Mouse (Mus musculus): ENCODE data around the gene Dnah9. TPM values are rescaled to one million over a fixed set of nuclear protein-coding genes. Genes with fewer than 3 reads are reported as not detected.

Dnah9 gene
- total RNA-seq, 1 experiment, result 0.09 TPM

GRCm38 (mm10) chr11:65806909-65807504 lies 361.3 kb downstream of the Dnah9 start, which contains the start of gene Zkscan6:
Gene Zkscan6, plus strand, starts transcription at chr11:65807175.
- Histone ChIP-seq H3K27ac (ENCODE audit: insufficient read depth, low read depth, low read length, poor library complexity, severe bottlenecking) (peak within 1 kb of the TSS; percentile 85), H3K9me3 (ENCODE audit: control insufficient read depth, insufficient read depth, low read depth, low read length) (no peaks in the 10 kb centered on the region), H3K4me3 (ENCODE audit: insufficient read depth in 1 of 2, low read depth in 1 of 2, low read length in 2 of 2, poor library complexity in 1 of 2, severe bottlenecking in 1 of 2) (peak within 1 kb of the TSS; percentile 90 to 94), H3K9ac (ENCODE audit: insufficient read depth, low read depth, low read length, poor library complexity, severe bottlenecking) (peak within 1 kb of the TSS; percentile 94), H3K4me1 (ENCODE audit: control insufficient read depth in 2 of 2, insufficient read depth in 2 of 2, low read length in 2 of 2, poor library complexity in 1 of 2) (peaks cover 0 to 2% of the 10 kb centered on the region in 2 experiments; a peak in 1 of 4 replicates), H3K36me3 (ENCODE audit: control insufficient read depth, insufficient read depth, low read length, poor library complexity, severe bottlenecking) (no peaks in the 10 kb centered on the region)
- TF ChIP-seq HCFC1 (IDR thresholded peaks at IDR 0.05; ENCODE audit: borderline replicate concordance, insufficient read depth, low read length) (peak; percentile 42; the same call in 1 of the 2 replicates), ZC3H11A (IDR thresholded peaks at IDR 0.05; ENCODE audit: borderline replicate concordance, low read depth, low read length) (no peak), CHD2 (IDR thresholded peaks at IDR 0.05; ENCODE audit: low read depth, low read length) (no peak), MAFK (IDR thresholded peaks at IDR 0.05; ENCODE audit: insufficient read depth, low read depth, low read length) (no peak), ZNF384 (IDR thresholded peaks at IDR 0.05; ENCODE audit: low read depth, low read length) (no peak)
- in situ Hi-C loops (cut with MboI; ENCODE audit: low sequenced_read_pairs in 2 of 2, unreplicated experiment in 2 of 2), result loop anchor here in 1 of 2 experiments (25.0 kb wide), 1 partner anchor 1230 kb away; the partner anchor contains the start of gene Tmem220
- DNase-seq (ENCODE audit: low read depth, low spot score), result peak; percentile 91

- peak; percentile 16 for DNase-seq (ENCODE audit: low read depth, low spot score)
- H3K27ac ChIP-seq (ENCODE audit: insufficient read depth, low read depth, low read length, poor library complexity, severe bottlenecking), result no peak overlapping the region
- no peaks in the 10 kb centered on the region for H3K9me3 ChIP-seq (ENCODE audit: control insufficient read depth, insufficient read depth, low read depth, low read length)
- no peaks in the 10 kb centered on the region for H3K36me3 ChIP-seq (ENCODE audit: control insufficient read depth, insufficient read depth, low read length, poor library complexity, severe bottlenecking)
- H3K4me3 ChIP-seq (ENCODE audit: insufficient read depth in 1 of 2, low read depth in 1 of 2, low read length in 2 of 2, poor library complexity in 1 of 2, severe bottlenecking in 1 of 2), result peak overlapping the region; percentile 47 to 94
- H3K9ac ChIP-seq (ENCODE audit: insufficient read depth, low read depth, low read length, poor library complexity, severe bottlenecking), result peak overlapping the region; percentile 9
- in situ Hi-C loops (cut with MboI; ENCODE audit: low sequenced_read_pairs in 2 of 2, unreplicated experiment in 2 of 2), result loop anchor here in 1 of 2 experiments (25.0 kb wide), 1 partner anchor 1231 kb away; the partner anchor contains the start of gene Tmem220
- TF ChIP-seq HCFC1 (IDR thresholded peaks at IDR 0.05; ENCODE audit: borderline replicate concordance, insufficient read depth, low read length) (no peak), CHD2 (IDR thresholded peaks at IDR 0.05; ENCODE audit: low read depth, low read length) (no peak), ZC3H11A (IDR thresholded peaks at IDR 0.05; ENCODE audit: borderline replicate concordance, low read depth, low read length) (no peak), ZNF384 (IDR thresholded peaks at IDR 0.05; ENCODE audit: low read depth, low read length) (no peak), MAFK (IDR thresholded peaks at IDR 0.05; ENCODE audit: insufficient read depth, low read depth, low read length) (no peak)
- peaks cover 0 to 2% of the 10 kb centered on the region in 2 experiments; a peak in 1 of 4 replicates for H3K4me1 ChIP-seq (ENCODE audit: control insufficient read depth in 2 of 2, insufficient read depth in 2 of 2, low read length in 2 of 2, poor library complexity in 1 of 2)
These were observed 361.9 kb downstream of the Dnah9 start for GRCm38 (mm10) chr11:65806321-65806904.

GRCm38 (mm10) chr11:65801899-65802298 lies 366.5 kb downstream of the Dnah9 start:
- no peak for DNase-seq (ENCODE audit: low read depth, low spot score)
- TF ChIP-seq HCFC1 (IDR thresholded peaks at IDR 0.05; ENCODE audit: borderline replicate concordance, insufficient read depth, low read length) (no peak), ZC3H11A (IDR thresholded peaks at IDR 0.05; ENCODE audit: borderline replicate concordance, low read depth, low read length) (no peak), CHD2 (IDR thresholded peaks at IDR 0.05; ENCODE audit: low read depth, low read length) (no peak), MAFK (IDR thresholded peaks at IDR 0.05; ENCODE audit: insufficient read depth, low read depth, low read length) (no peak), ZNF384 (IDR thresholded peaks at IDR 0.05; ENCODE audit: low read depth, low read length) (no peak)
- H3K9me3 ChIP-seq (ENCODE audit: control insufficient read depth, insufficient read depth, low read depth, low read length), result no peaks in the 10 kb centered on the region
- no peak overlapping the region for H3K4me3 ChIP-seq (ENCODE audit: insufficient read depth in 1 of 2, low read depth in 1 of 2, low read length in 2 of 2, poor library complexity in 1 of 2, severe bottlenecking in 1 of 2)
- in situ Hi-C loops (cut with MboI; ENCODE audit: low sequenced_read_pairs in 2 of 2, unreplicated experiment in 2 of 2), result loop anchor here in 1 of 2 experiments (25.0 kb wide), 1 partner anchor 1235 kb away; the partner anchor contains the start of gene Tmem220
- peaks cover 0 to 2% of the 10 kb centered on the region in 2 experiments; a peak in 1 of 4 replicates for H3K4me1 ChIP-seq (ENCODE audit: control insufficient read depth in 2 of 2, insufficient read depth in 2 of 2, low read length in 2 of 2, poor library complexity in 1 of 2)
- no peak overlapping the region for H3K27ac ChIP-seq (ENCODE audit: insufficient read depth, low read depth, low read length, poor library complexity, severe bottlenecking)
- no peaks in the 10 kb centered on the region for H3K36me3 ChIP-seq (ENCODE audit: control insufficient read depth, insufficient read depth, low read length, poor library complexity, severe bottlenecking)
- no peak overlapping the region for H3K9ac ChIP-seq (ENCODE audit: insufficient read depth, low read depth, low read length, poor library complexity, severe bottlenecking)

GRCm38 (mm10) chr11:65795896-65796295 lies 372.5 kb downstream of the Dnah9 start:
- Histone ChIP-seq H3K9me3 (ENCODE audit: control insufficient read depth, insufficient read depth, low read depth, low read length) (no peaks in the 10 kb centered on the region), H3K27ac (ENCODE audit: insufficient read depth, low read depth, low read length, poor library complexity, severe bottlenecking) (no peak overlapping the region), H3K36me3 (ENCODE audit: control insufficient read depth, insufficient read depth, low read length, poor library complexity, severe bottlenecking) (no peaks in the 10 kb centered on the region), H3K4me3 (ENCODE audit: insufficient read depth in 1 of 2, low read depth in 1 of 2, low read length in 2 of 2, poor library complexity in 1 of 2, severe bottlenecking in 1 of 2) (no peak overlapping the region), H3K9ac (ENCODE audit: insufficient read depth, low read depth, low read length, poor library complexity, severe bottlenecking) (no peak overlapping the region), H3K4me1 (ENCODE audit: control insufficient read depth in 2 of 2, insufficient read depth in 2 of 2, low read length in 2 of 2, poor library complexity in 1 of 2) (no peaks in the 10 kb centered on the region)
- no peak for TF ChIP-seq MAFK (IDR thresholded peaks at IDR 0.05; ENCODE audit: insufficient read depth, low read depth, low read length)
- no peak for TF ChIP-seq ZC3H11A (IDR thresholded peaks at IDR 0.05; ENCODE audit: borderline replicate concordance, low read depth, low read length)
- no peak for TF ChIP-seq HCFC1 (IDR thresholded peaks at IDR 0.05; ENCODE audit: borderline replicate concordance, insufficient read depth, low read length)
- TF ChIP-seq ZNF384 (IDR thresholded peaks at IDR 0.05; ENCODE audit: low read depth, low read length), result no peak
- no peak for TF ChIP-seq CHD2 (IDR thresholded peaks at IDR 0.05; ENCODE audit: low read depth, low read length)
- in situ Hi-C loops (cut with MboI; ENCODE audit: low sequenced_read_pairs in 2 of 2, unreplicated experiment in 2 of 2), result no loop called here
- no peak for DNase-seq (ENCODE audit: low read depth, low spot score)

All from ES-E14 (cell line).